Mouse (Mus musculus): ENCODE data around the gene Med13l.

GRCm38 (mm10) chr5:118602706-118603105 lies 42.2 kb downstream of the Med13l start:
- no peak for TF ChIP-seq EP300 (IDR thresholded peaks at IDR 0.05; ENCODE audit: low read depth)
- no peak for TF ChIP-seq CTCF (IDR thresholded peaks at IDR 0.05; ENCODE audit: low read depth)
